Mouse (Mus musculus): ENCODE measurements around the gene Zdhhc14. TPM values are rescaled to one million over a fixed set of nuclear protein-coding genes. Genes with fewer than 3 reads are reported as not detected.

The Zdhhc14 gene
- polyA plus RNA-seq, 1 experiment from 2014 or later: 3.2 TPM

GRCm38 (mm10) chr17:5763768-5764167, 271.4 kb downstream of the Zdhhc14 start:
- Histone ChIP-seq H3K9ac (no peak overlapping the region), H3K27ac (no peak overlapping the region), H3K4me3 (replicated peaks) (no peak overlapping the region), H3K4me2 (no peak overlapping the region), H3K36me3 (replicated peaks) (no peaks in the 10 kb centered on the region), H3K27me3 (no peaks in the 10 kb centered on the region), H3K9me3 (no peaks in the 10 kb centered on the region), H3K4me1 (no peaks in the 10 kb centered on the region)
- ATAC-seq (ENCODE audit: low FRiP score): no peak
- WGBS: 94% methylated on average over 5 of the region's 5 CpGs

GRCm38 (mm10) chr17:5764270-5764669, 271.9 kb downstream of the Zdhhc14 start:
- H3K27ac ChIP-seq: no peak overlapping the region

GRCm38 (mm10) chr17:5765746-5766145, 273.4 kb downstream of the Zdhhc14 start:
- Histone ChIP-seq H3K27ac (no peak overlapping the region), H3K4me2 (no peak overlapping the region), H3K4me3 (replicated peaks) (no peak overlapping the region), H3K4me1 (peaks cover 12% of the 10 kb centered on the region), H3K9me3 (no peaks in the 10 kb centered on the region), H3K9ac (no peak overlapping the region), H3K36me3 (replicated peaks) (no peaks in the 10 kb centered on the region), H3K27me3 (no peaks in the 10 kb centered on the region)
- 87% methylated on average over 4 of the region's 4 CpGs for WGBS
- no peak for ATAC-seq (ENCODE audit: low FRiP score)

More at GRCm38 (mm10) chr17:5764270-5764669, 271.9 kb downstream of the Zdhhc14 start:
- Histone ChIP-seq H3K27me3 (no peaks in the 10 kb centered on the region), H3K36me3 (replicated peaks) (no peaks in the 10 kb centered on the region), H3K9ac (no peak overlapping the region), H3K4me3 (replicated peaks) (no peak overlapping the region), H3K9me3 (no peaks in the 10 kb centered on the region), H3K4me2 (no peak overlapping the region), H3K4me1 (no peaks in the 10 kb centered on the region)
- no peak for ATAC-seq (ENCODE audit: low FRiP score)
- 72% methylated on average over 5 of the region's 5 CpGs for WGBS

GRCm38 (mm10) chr17:5768164-5768705, 275.9 kb downstream of the Zdhhc14 start:
- Histone ChIP-seq H3K4me3 (replicated peaks) (no peak overlapping the region), H3K27me3 (no peaks in the 10 kb centered on the region), H3K4me1 (peaks cover 18% of the 10 kb centered on the region), H3K9ac (no peak overlapping the region), H3K4me2 (no peak overlapping the region), H3K27ac (no peak overlapping the region), H3K36me3 (replicated peaks) (no peaks in the 10 kb centered on the region), H3K9me3 (no peaks in the 10 kb centered on the region)
- no peak for ATAC-seq (ENCODE audit: low FRiP score)
- 48% methylated on average over 6 of the region's 6 CpGs for WGBS

- H3K9ac ChIP-seq: no peak overlapping the region
- H3K36me3 ChIP-seq (replicated peaks): no peaks in the 10 kb centered on the region
- no peak overlapping the region for H3K4me3 ChIP-seq (replicated peaks)
- no peaks in the 10 kb centered on the region for H3K27me3 ChIP-seq
- peaks cover 18% of the 10 kb centered on the region for H3K4me1 ChIP-seq
- no peaks in the 10 kb centered on the region for H3K9me3 ChIP-seq
- H3K27ac ChIP-seq: peak overlapping the region; percentile 79
- H3K4me2 ChIP-seq: no peak overlapping the region
- 81% methylated on average over 9 of the region's 9 CpGs for WGBS
- ATAC-seq (ENCODE audit: low FRiP score): no peak
Observed at GRCm38 (mm10) chr17:5768810-5769520, 276.6 kb downstream of the Zdhhc14 start.

GRCm38 (mm10) chr17:5769776-5770175, 277.4 kb downstream of the Zdhhc14 start:
- peak overlapping the region; percentile 56 for H3K4me2 ChIP-seq
- peak overlapping the region; percentile 79 for H3K27ac ChIP-seq
- peak overlapping the region; percentile 23; the same call in 1 of the 2 replicates for H3K4me3 ChIP-seq (replicated peaks)
- no peaks in the 10 kb centered on the region for H3K36me3 ChIP-seq (replicated peaks)
- 26% methylated on average over 7 of the region's 7 CpGs for WGBS
- H3K4me1 ChIP-seq: peaks cover 18% of the 10 kb centered on the region
- no peaks in the 10 kb centered on the region for H3K9me3 ChIP-seq
- no peak for ATAC-seq (ENCODE audit: low FRiP score)
- peak overlapping the region; percentile 41; the same call in 1 of the 2 replicates for H3K9ac ChIP-seq
- H3K27me3 ChIP-seq: no peaks in the 10 kb centered on the region

GRCm38 (mm10) chr17:5770265-5771249, 278.2 kb downstream of the Zdhhc14 start:
- 8% methylated on average over 22 of the region's 22 CpGs for WGBS
- Histone ChIP-seq H3K36me3 (replicated peaks) (no peaks in the 10 kb centered on the region), H3K4me2 (peak overlapping the region; percentile 56), H3K27me3 (no peaks in the 10 kb centered on the region), H3K9me3 (no peaks in the 10 kb centered on the region; the same call in 1 of the 2 replicates), H3K27ac (peak overlapping the region; percentile 79), H3K4me3 (replicated peaks) (peak overlapping the region; percentile 23), H3K4me1 (peaks cover 18% of the 10 kb centered on the region), H3K9ac (peak overlapping the region; percentile 41; the same call in 1 of the 2 replicates)
- ATAC-seq (ENCODE audit: low FRiP score): peak; percentile 75

GRCm38 (mm10) chr17:5780213-5780975, 288.0 kb downstream of the Zdhhc14 start:
- H3K4me2 ChIP-seq: no peak overlapping the region
- 76% methylated on average over 5 of the region's 5 CpGs for WGBS
- H3K27me3 ChIP-seq: no peaks in the 10 kb centered on the region
- no peaks in the 10 kb centered on the region for H3K4me1 ChIP-seq
- H3K4me3 ChIP-seq (replicated peaks): no peak overlapping the region
- H3K27ac ChIP-seq: no peak overlapping the region
- no peak for ATAC-seq (ENCODE audit: low FRiP score)
- H3K36me3 ChIP-seq (replicated peaks): no peaks in the 10 kb centered on the region
- no peak overlapping the region for H3K9ac ChIP-seq
- H3K9me3 ChIP-seq: no peaks in the 10 kb centered on the region

- ATAC-seq (ENCODE audit: low FRiP score): no peak
- WGBS: 42% methylated on average over 2 of the region's 2 CpGs
Observed at GRCm38 (mm10) chr17:5785238-5785637, 292.9 kb downstream of the Zdhhc14 start.

GRCm38 (mm10) chr17:5792164-5792791, 299.9 kb downstream of the Zdhhc14 start:
- 93% methylated on average over 12 of the region's 12 CpGs for WGBS
- no peaks in the 10 kb centered on the region for H3K36me3 ChIP-seq (replicated peaks)
- no peak overlapping the region for H3K27ac ChIP-seq
- no peak overlapping the region for H3K4me3 ChIP-seq (replicated peaks)
- H3K9ac ChIP-seq: no peak overlapping the region
- ATAC-seq (ENCODE audit: low FRiP score): no peak
- peaks cover 8% of the 10 kb centered on the region; the same call in 1 of the 2 replicates for H3K4me1 ChIP-seq
- no peak overlapping the region for H3K4me2 ChIP-seq
- H3K27me3 ChIP-seq: no peaks in the 10 kb centered on the region
- no peaks in the 10 kb centered on the region for H3K9me3 ChIP-seq

More at GRCm38 (mm10) chr17:5785238-5785637, 292.9 kb downstream of the Zdhhc14 start:
- Histone ChIP-seq H3K9ac (no peak overlapping the region), H3K9me3 (no peaks in the 10 kb centered on the region), H3K4me3 (replicated peaks) (no peak overlapping the region), H3K4me2 (no peak overlapping the region), H3K27ac (no peak overlapping the region), H3K27me3 (no peaks in the 10 kb centered on the region), H3K4me1 (no peaks in the 10 kb centered on the region), H3K36me3 (replicated peaks) (no peaks in the 10 kb centered on the region)

GRCm38 (mm10) chr17:5793593-5793992, 301.2 kb downstream of the Zdhhc14 start:
- H3K9me3 ChIP-seq: no peaks in the 10 kb centered on the region
- H3K4me1 ChIP-seq: peaks cover 8% of the 10 kb centered on the region; the same call in 1 of the 2 replicates
- no peak overlapping the region for H3K9ac ChIP-seq
- no peak overlapping the region for H3K27ac ChIP-seq
- WGBS: 79% methylated on average over 4 of the region's 4 CpGs
- H3K4me3 ChIP-seq (replicated peaks): no peak overlapping the region
- no peaks in the 10 kb centered on the region for H3K36me3 ChIP-seq (replicated peaks)
- no peak for ATAC-seq (ENCODE audit: low FRiP score)
- no peak overlapping the region for H3K4me2 ChIP-seq
- no peaks in the 10 kb centered on the region for H3K27me3 ChIP-seq

All from forebrain, embryonic 12.5 days (tissue).